ENCODE assay signal across 34 mouse cellular contexts in the genomic region with DNA sequence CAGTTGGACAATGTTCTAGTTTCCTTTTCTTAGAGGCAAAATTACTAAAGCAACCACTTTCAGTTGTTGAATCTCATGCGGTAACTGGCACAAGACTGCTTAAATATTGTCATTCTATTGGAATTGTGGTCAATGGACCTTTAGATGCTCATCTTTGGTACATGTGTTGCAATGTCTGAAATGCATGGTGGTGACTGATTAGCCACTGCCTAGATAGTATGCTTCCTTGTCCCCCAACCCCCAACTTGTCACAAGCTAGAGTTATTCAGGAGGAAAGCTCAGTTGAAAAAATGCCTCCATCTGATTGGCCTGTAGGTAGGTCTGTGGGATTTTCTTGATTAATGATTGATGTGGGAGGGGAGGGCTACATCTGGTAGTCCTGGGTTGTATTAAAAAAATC. TPM values are rescaled to one million over a fixed set of nuclear protein-coding genes. Genes with fewer than 3 reads are reported as not detected.
A peak's percentile ranks its signal among the peaks of the same experiment; 100 is the strongest.
DNase-seq lines count a peak whose midpoint lies in the region; ATAC-seq and TF ChIP-seq lines count a peak whose summit lies in the region.
"Had no signal": no experiment of that assay in that cellular context is flagged by ENCODE, and none has a peak within 500 bp of the region (broad histone marks: within the 10 kb centered on the region; RNA-seq: fewer than 3 reads in every experiment).

No protein-coding gene starts in this region.

- 0 out of 2 replicates have a peak, but pooled peaks have one; percentile 50 for ATAC-seq in common myeloid progenitor, adult 5-6 weeks (replicated peaks; ENCODE audit: low read depth, poor library complexity, severe bottlenecking)
- ATAC-seq in megakaryocyte, adult 5-6 weeks (ENCODE audit: poor library complexity, severe bottlenecking) = 0 out of 2 replicates have a peak, but pooled peaks have one; percentile 30
- ATAC-seq: activated CD4-positive, CD25-positive, alpha-beta regulatory T cell, adult 4 months; CD4-positive, CD25-positive, alpha-beta regulatory T cell, adult 4 months; forebrain, embryonic 15.5 days; hindbrain, postnatal 0 days; inflammation-experienced regulatory T-cells, adult 6 months; intestine, embryonic 16.5 days had no signal

- H3K9me3 ChIP-seq in MEL (replicated peaks; ENCODE audit: insufficient read depth, low read length) = no peaks in the 10 kb centered on the region
- H3K9me3 ChIP-seq: embryonic facial prominence, embryonic 10.5 days; embryonic facial prominence, embryonic 13.5 days; forebrain, embryonic 12.5 days; forebrain, embryonic 15.5 days; heart, embryonic 12.5 days; heart, embryonic 15.5 days; hindbrain, embryonic 10.5 days had no signal

- TF ChIP-seq RAD21 in MEL (IDR thresholded peaks at IDR 0.05; ENCODE audit: low read depth, low read length) = no peak

- H3K36me3 ChIP-seq in heart, adult 2 months (ENCODE audit: control insufficient read depth, insufficient read depth, low read length) = peaks cover 3% of the 10 kb centered on the region
- H3K36me3 ChIP-seq in MEL (ENCODE audit: control insufficient read depth in 1 of 2, insufficient read depth in 2 of 2, low read length in 2 of 2) = peaks cover 0 to 32% of the 10 kb centered on the region in 2 experiments; a peak in 2 of 4 replicates
- H3K36me3 ChIP-seq: forebrain, embryonic 12.5 days; forebrain, embryonic 15.5 days; heart, embryonic 15.5 days had no signal

- no peak overlapping the region for H3K9ac ChIP-seq in heart, adult 2 months (ENCODE audit: low read depth, low read length)
- H3K9ac ChIP-seq in MEL (ENCODE audit: control insufficient read depth, low read depth, low read length, poor library complexity, severe bottlenecking) = no peak overlapping the region
- H3K9ac ChIP-seq: embryonic facial prominence, embryonic 13.5 days; forebrain, embryonic 12.5 days; forebrain, embryonic 15.5 days; heart, embryonic 12.5 days; heart, embryonic 15.5 days; hindbrain, embryonic 14.5 days had no signal

- no peak for TF ChIP-seq POLR2A in heart, adult 2 months (IDR thresholded peaks at IDR 0.05; ENCODE audit: insufficient read depth, low read depth, low read length)
- TF ChIP-seq POLR2A in MEL (IDR thresholded peaks at IDR 0.05; ENCODE audit: control insufficient read depth in 1 of 2, insufficient read depth in 1 of 2, low read depth in 1 of 2, low read length in 2 of 2, poor library complexity in 1 of 2) = no peak

- 75% methylated on average over 1 of the region's 1 CpGs for WGBS in heart, adult 2 months

- peak overlapping the region; percentile 81 for H3K27ac ChIP-seq in heart, adult 2 months
- peak overlapping the region; percentile 39; the same call in 1 of the 2 replicates for H3K27ac ChIP-seq in MEL (ENCODE audit: control insufficient read depth, low read depth, low read length)
- H3K27ac ChIP-seq: embryonic facial prominence, embryonic 10.5 days; embryonic facial prominence, embryonic 13.5 days; forebrain, embryonic 12.5 days; forebrain, embryonic 15.5 days; heart, embryonic 15.5 days; hindbrain, embryonic 10.5 days; hindbrain, embryonic 14.5 days; hindbrain, postnatal 0 days had no signal

- no peaks in the 10 kb centered on the region for H3K27me3 ChIP-seq in heart, adult 2 months (ENCODE audit: control insufficient read depth, insufficient read depth, low read length)
- H3K27me3 ChIP-seq in MEL (ENCODE audit: control insufficient read depth in 1 of 2, insufficient read depth in 2 of 2, low read length in 2 of 2) = no peaks in the 10 kb centered on the region
- H3K27me3 ChIP-seq: forebrain, embryonic 12.5 days; forebrain, embryonic 15.5 days; heart, embryonic 12.5 days; heart, embryonic 15.5 days had no signal

- no peak for TF ChIP-seq EP300 in heart, adult 2 months (IDR thresholded peaks at IDR 0.05; ENCODE audit: insufficient read depth, low read depth, low read length)
- TF ChIP-seq EP300 in MEL (IDR thresholded peaks at IDR 0.05; ENCODE audit: low read depth in 1 of 2, low read length in 2 of 2) = peak; percentile 69 to 83; a peak in 3 of 4 replicates

- intact Hi-C loops in heart, adult 2 months (cut with DNase I) = loop anchor here (5.0 kb wide), 1 partner anchor 75 kb away; no protein-coding TSS in a partner anchor
- intact Hi-C loops in left cerebral cortex, postnatal 10 days (cut with DNase I) = no loop called here

- no peak for DNase-seq in heart, adult 2 months
- no peak for DNase-seq in heart, adult 11 months
- DNase-seq in MEL (ENCODE audit: low read depth, low spot score) = peak; percentile 37
- DNase-seq in right cerebral cortex, adult 2 months (ENCODE audit: low spot score in 2 of 2) = no peak
- DNase-seq in left cerebral cortex, postnatal 10 days (ENCODE audit: extremely low spot score in 1 of 2, low spot score in 2 of 2) = no peak
- DNase-seq in kidney, postnatal 14 days = no peak
- DNase-seq: adrenal gland, adult 8-10 months; adrenal gland, postnatal 25 days; cerebellum, adult 11 months; cerebellum, adult 2 months; cerebellum, adult 9-11 months; cerebellum, postnatal 25 days; embryo, embryonic 11 days; gastrocnemius, postnatal 10 days; heart, postnatal 10 days; heart, postnatal 36 days had no signal

- peaks cover 3% of the 10 kb centered on the region for H3K4me1 ChIP-seq in heart, adult 2 months (ENCODE audit: control insufficient read depth, insufficient read depth, low read length)
- H3K4me1 ChIP-seq in MEL (ENCODE audit: control insufficient read depth in 1 of 2, insufficient read depth in 2 of 2, low read length in 2 of 2) = peaks cover 18 to 30% of the 10 kb centered on the region in 2 experiments
- H3K4me1 ChIP-seq: embryonic facial prominence, embryonic 10.5 days; embryonic facial prominence, embryonic 13.5 days; forebrain, embryonic 12.5 days; forebrain, embryonic 15.5 days; heart, embryonic 12.5 days; heart, embryonic 15.5 days; hindbrain, embryonic 10.5 days had no signal

- H3K79me2 ChIP-seq in heart, adult 2 months (replicated peaks; ENCODE audit: control insufficient read depth, insufficient read depth, low read length) = no peaks in the 10 kb centered on the region
- no peaks in the 10 kb centered on the region for H3K79me2 ChIP-seq in MEL (ENCODE audit: control insufficient read depth, insufficient read depth, low read length, poor library complexity)

- TF ChIP-seq CTCF in heart, adult 2 months (IDR thresholded peaks at IDR 0.05) = no peak
- no peak for TF ChIP-seq CTCF in MEL (IDR thresholded peaks at IDR 0.05 in 2 of 3, conservative IDR thresholded peaks at IDR 0.05 in 1 of 3; ENCODE audit: control insufficient read depth in 1 of 3, insufficient read depth in 1 of 3, low read depth in 2 of 3, low read length in 3 of 3, poor library complexity in 1 of 3, severe bottlenecking in 1 of 3)

- no peak overlapping the region for H3K4me3 ChIP-seq in heart, adult 2 months
- no peak overlapping the region; a peak in 1 of 4 replicates for H3K4me3 ChIP-seq in MEL (ENCODE audit: control insufficient read depth in 1 of 2, insufficient read depth in 1 of 2, low read depth in 2 of 2, low read length in 2 of 2)
- H3K4me3 ChIP-seq: embryonic facial prominence, embryonic 10.5 days; embryonic facial prominence, embryonic 13.5 days; erythroblast, embryonic 14.5 days; forebrain, embryonic 12.5 days; forebrain, embryonic 15.5 days; heart, embryonic 12.5 days; heart, embryonic 15.5 days; hindbrain, embryonic 10.5 days had no signal

TF ChIP-seq in MEL, 35 proteins besides CTCF, POLR2A, EP300 and RAD21:
- TF ChIP-seq TBP (IDR thresholded peaks at IDR 0.05; ENCODE audit: low read depth, low read length) (no peak), NELFE (IDR thresholded peaks at IDR 0.05; ENCODE audit: low read depth, low read length) (no peak), TAL1 (IDR thresholded peaks at IDR 0.05; ENCODE audit: low read length) (peak; percentile 34; the same call in 1 of the 2 replicates), ETS1 (IDR thresholded peaks at IDR 0.05; ENCODE audit: low read depth, low read length) (peak; percentile 54), GATA1 (IDR thresholded peaks at IDR 0.05; ENCODE audit: low read depth, low read length) (peak; percentile 29; the same call in 1 of the 2 replicates), KAT2A (conservative IDR thresholded peaks at IDR 0.05; ENCODE audit: low read depth, low read length) (0 out of 2 replicates have a peak, but pooled peaks have one; percentile 21), TCF12 (IDR thresholded peaks at IDR 0.05; ENCODE audit: low read depth, low read length) (peak; percentile 70; the same call in 1 of the 2 replicates)

RNA-seq across cellular contexts. Expression of a gene that starts 14.6 kb away (rescaled TPM):
- total RNA-seq in heart, adult 2 months (2021) = 1 to 10 TPM in 1 of 2 experiments, under 1 TPM in 1; 0.96 to 1.6 TPM
- polyA plus RNA-seq in heart, adult 2 months (2012; rRNA removed) = 0.45 and 0.97 TPM in 2 replicates
- 0.04 and 0.10 TPM in 2 replicates for total RNA-seq in MEL (2012; rRNA removed)
- polyA plus RNA-seq in MEL (2012; ENCODE audit: insufficient read depth in 1 of 2, insufficient read length in 2 of 2, low read depth in 1 of 2, low replicate concordance in 2 of 2, missing spikeins in 1 of 2) = not detected
- 0.46 TPM in 1 of 2 replicates, not detected in the other for total RNA-seq in common myeloid progenitor, adult 5-6 weeks (2017)
- total RNA-seq in megakaryocyte, adult 5-6 weeks (2015) = 5.5 and 10.6 TPM in 2 replicates
- 7.4 and 8.7 TPM in 2 replicates for total RNA-seq in megakaryocyte, adult 5-6 weeks (2017)
- 10 to 100 TPM; 12.2 to 15.6 TPM for total RNA-seq in left cerebral cortex, postnatal 10 days (2021)
- polyA plus RNA-seq: erythroblast, embryonic 14.5 days had no signal

RNA-seq across cellular contexts. Expression of a gene that starts 43.9 kb away (rescaled TPM):
- not detected for total RNA-seq in heart, adult 2 months (2021)
- not detected in 2 replicates for polyA plus RNA-seq in heart, adult 2 months (2012; rRNA removed)
- 0.12 and 0.13 TPM in 2 replicates for total RNA-seq in MEL (2012; rRNA removed)
- polyA plus RNA-seq in MEL (2012; ENCODE audit: insufficient read depth in 1 of 2, insufficient read length in 2 of 2, low read depth in 1 of 2, low replicate concordance in 2 of 2, missing spikeins in 1 of 2) = under 1 TPM in 1 of 2 experiments, not detected in 1; 0.06 TPM
- total RNA-seq in common myeloid progenitor, adult 5-6 weeks (2017) = not detected in 2 replicates
- not detected in 2 replicates for total RNA-seq in megakaryocyte, adult 5-6 weeks (2015)
- total RNA-seq in megakaryocyte, adult 5-6 weeks (2017) = not detected in 2 replicates
- not detected for total RNA-seq in left cerebral cortex, postnatal 10 days (2021)
- total RNA-seq: adrenal gland, adult 8-10 months; adrenal gland, postnatal 25 days; gastrocnemius, postnatal 10 days; gastrocnemius, postnatal 4 days; heart, postnatal 10 days; heart, postnatal 36 days; hindbrain, postnatal 0 days had no signal
- polyA plus RNA-seq: C2C12; cerebellum, adult 2 months; erythroblast, embryonic 14.5 days had no signal
